Mouse (Mus musculus) liver, adult (tissue): ENCODE results near the gene Hcn2.

ENCODE experiments used
- GATA4 ChIP-seq: IDR thresholded peaks from 2 replicates; pipeline ENCODE4 v1.6.1; 2014; ENCODE audit warnings: mild to moderate bottlenecking, low read length; ENCODE audit not compliant: insufficient replicate concordance

The Hcn2 gene

DNA sequence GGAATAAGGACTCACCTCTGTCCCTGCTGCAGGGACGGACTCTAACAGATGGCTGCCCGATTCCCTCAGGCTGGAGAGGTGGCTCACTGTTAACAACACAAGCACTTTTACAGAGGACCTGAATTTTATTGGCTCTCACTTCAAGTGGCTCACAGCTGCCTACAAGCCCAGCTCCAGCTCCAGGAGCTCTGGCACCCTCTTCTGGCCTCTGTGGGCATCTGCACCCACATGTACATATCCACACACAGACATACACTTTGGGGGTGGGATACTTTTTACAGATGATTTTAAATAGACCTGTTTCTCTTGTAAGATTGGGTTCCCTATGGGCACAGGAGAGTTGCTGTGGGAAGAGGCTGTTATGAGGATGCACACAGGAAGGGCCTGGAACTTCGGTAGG lies 55.9 kb downstream of the Hcn2 start:
- no peak for TF ChIP-seq GATA4

DNA sequence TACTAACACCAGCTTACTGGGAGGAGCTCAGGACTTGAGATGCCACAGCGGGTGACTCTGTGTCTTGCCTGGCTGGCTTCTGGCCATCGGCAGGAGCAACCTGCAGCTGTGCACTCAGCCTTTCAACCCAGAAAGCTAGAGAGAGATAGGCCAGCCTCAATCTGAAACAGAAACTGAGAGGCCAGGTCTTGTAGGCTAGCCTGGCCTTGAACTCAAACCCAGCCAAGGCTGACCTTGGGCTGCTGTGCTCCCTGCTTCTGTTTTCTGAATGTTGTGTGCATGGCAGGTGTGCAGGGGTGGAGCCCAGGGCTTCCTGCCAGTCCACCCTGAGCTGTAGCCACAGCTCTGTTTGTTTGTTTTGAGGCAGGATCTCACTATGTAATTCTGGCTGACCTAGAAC lies 56.8 kb downstream of the Hcn2 start:
- no peak for TF ChIP-seq GATA4

DNA sequence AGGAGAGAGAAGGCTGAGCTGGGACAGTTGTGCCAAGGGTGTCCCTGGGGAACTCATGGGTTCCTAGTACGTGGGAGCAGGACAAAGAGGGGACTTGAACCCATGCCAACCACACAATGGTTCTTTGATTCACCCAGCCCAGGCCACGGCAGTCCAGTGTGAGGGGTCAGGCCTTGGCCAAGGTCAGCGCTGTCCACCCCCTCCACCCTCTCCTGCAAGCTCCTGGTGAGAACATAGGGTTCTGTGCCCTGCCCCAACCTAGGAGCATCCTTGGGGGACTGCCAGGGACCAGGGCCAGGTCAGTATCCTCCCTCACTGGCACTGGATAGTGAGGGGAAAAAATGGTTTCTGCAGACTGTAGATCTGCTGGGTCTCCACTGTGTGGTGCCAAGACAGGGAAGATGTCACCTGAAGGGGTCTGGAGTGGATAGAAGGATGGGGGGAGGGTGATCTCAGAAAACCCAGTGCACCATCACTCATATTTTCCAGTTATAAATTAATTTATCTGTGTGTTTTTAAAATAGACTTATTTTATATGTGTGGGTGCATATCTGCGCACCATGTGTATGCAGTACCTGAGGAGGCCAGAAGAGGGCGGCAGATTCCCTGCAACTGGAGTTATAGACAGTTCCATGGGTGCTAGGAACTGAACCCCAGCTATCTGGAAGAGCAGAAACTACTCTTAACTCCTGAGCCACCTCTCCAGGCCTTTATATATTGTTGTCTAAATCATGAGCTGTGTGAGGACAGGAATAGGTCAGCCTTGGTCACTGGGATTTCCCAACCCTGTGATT lies 58.2 kb downstream of the Hcn2 start:
- TF ChIP-seq GATA4, result no peak

GRCm38 (mm10) chr10:79777103-79777531 lies 60.7 kb downstream of the Hcn2 start, which contains the start of gene Fstl3:
TSS of gene Fstl3 (plus strand) at chr10:79777272.
- no peak for TF ChIP-seq GATA4

GRCm38 (mm10) chr10:79778006-79778405 lies 61.6 kb downstream of the Hcn2 start:
- TF ChIP-seq GATA4, result no peak

DNA sequence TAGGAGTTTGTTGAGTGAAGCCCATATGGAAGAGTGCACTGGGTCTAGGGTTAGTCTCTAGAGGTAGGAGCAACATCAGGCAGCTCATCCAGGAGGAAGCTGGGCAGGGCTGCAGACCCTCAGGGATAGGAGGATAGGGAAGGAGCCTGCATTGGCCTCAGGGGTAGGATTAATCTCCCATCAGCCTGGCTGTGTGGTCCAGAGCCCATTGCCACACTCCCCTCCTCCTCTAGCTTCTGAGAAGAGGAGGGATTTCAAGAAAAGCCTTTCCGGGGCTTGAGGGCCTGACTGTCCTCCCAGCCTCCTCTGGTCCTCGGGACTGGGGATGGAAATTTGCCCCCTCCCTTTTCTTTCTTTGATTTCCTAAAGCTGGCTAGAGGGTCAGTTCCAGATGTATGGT lies 62.8 kb downstream of the Hcn2 start:
- no peak for TF ChIP-seq GATA4

DNA sequence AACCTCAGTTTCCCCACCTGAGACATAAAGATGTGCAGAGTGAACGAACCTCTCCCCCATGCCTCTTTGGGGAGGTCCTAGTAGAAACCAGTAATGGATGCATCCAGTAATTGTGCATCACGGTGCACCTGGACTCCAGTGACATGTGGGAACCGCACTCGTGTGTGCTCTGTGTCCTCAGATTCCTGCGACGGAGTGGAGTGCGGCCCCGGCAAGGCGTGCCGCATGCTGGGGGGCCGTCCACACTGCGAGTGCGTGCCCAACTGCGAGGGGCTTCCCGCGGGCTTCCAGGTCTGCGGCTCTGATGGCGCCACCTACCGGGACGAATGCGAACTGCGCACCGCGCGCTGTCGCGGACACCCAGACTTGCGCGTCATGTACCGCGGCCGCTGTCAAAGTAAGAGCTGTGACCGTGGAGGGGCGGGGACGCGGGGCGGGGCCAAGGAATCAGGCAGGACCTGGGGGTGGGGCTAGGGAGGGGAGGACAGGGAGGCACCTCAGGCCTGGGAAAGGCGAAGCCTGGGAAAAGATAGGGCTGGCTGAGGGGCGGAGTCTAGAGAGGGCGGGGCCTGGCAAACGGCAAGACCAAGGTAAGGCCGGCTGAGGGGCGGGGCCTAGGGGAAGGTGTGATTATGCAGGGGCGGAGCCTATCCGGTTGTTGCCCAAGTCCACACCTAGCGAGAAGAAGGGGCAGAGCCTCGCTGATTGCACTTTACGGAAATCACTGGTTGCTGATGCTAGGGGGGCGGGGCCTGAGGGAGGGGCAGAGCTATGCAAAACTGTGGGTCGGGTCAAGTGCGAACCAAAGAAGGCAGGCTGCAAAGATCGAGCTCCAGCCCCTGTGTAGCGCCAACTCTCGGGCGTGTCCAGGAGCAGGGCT lies 63.6 kb downstream of the Hcn2 start:
- no peak; the same call in 1 of the 2 replicates for TF ChIP-seq GATA4

- TF ChIP-seq GATA4, result no peak; the same call in 1 of the 2 replicates
Observed at GRCm38 (mm10) chr10:79780664-79781015, 64.2 kb downstream of the Hcn2 start.

GRCm38 (mm10) chr10:79781139-79781538 lies 64.7 kb downstream of the Hcn2 start:
- TF ChIP-seq GATA4, result no peak

GRCm38 (mm10) chr10:79781956-79782355 lies 65.5 kb downstream of the Hcn2 start:
- TF ChIP-seq GATA4, result no peak

GRCm38 (mm10) chr10:79783050-79783449 lies 66.6 kb downstream of the Hcn2 start:
- no peak for TF ChIP-seq GATA4

DNA sequence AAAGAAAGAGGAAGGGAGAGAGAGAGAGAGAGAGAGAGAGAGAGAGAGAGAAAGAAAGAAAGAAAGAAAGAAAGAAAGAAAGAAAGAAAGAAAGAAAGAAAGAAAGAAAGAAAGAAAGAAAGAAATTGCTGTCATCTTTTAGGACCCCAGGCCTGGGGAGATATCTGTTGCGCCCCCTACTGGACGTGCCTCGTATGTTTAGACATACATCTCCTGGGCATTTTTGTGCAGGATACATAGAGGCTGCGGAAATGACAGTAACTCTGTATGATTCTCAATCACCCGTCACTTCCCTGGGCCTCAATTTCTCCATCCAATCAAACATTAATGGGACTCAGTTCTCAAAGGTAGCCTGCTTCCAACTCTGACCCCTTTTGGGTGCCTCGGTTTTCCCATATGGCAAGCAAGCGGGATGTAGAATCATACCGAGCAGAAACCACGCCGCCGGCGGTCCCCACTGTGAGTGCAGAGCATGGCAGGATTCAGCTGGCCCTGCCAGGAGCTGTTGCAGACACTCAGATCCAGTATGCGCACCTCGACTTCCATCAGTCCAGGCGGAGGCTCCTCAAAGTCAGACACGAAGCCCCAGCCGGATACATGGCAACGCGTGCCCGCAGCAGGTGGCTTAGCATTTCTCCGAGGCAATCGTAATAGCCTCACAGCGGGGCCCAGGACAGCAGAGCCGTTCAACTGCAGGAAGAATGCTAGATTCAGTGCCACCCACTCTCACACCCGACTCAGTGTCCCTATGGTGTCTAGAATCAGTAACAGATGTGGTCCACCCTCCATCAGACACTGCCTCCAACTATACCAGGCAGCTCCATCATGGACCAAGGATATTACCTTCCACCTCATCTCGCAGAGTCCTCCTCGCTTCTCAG lies 67.7 kb downstream of the Hcn2 start:
- no peak for TF ChIP-seq GATA4
